Mouse (Mus musculus): Measurements from ENCODE around the gene Mapt.

The Mapt gene

GRCm38 (mm10) chr11:104363823-104364600 is 132.8 kb downstream of the Mapt start:
- DNase-seq (ENCODE audit: extremely low read depth, insufficient read length, low spot score) = no peak

DNA sequence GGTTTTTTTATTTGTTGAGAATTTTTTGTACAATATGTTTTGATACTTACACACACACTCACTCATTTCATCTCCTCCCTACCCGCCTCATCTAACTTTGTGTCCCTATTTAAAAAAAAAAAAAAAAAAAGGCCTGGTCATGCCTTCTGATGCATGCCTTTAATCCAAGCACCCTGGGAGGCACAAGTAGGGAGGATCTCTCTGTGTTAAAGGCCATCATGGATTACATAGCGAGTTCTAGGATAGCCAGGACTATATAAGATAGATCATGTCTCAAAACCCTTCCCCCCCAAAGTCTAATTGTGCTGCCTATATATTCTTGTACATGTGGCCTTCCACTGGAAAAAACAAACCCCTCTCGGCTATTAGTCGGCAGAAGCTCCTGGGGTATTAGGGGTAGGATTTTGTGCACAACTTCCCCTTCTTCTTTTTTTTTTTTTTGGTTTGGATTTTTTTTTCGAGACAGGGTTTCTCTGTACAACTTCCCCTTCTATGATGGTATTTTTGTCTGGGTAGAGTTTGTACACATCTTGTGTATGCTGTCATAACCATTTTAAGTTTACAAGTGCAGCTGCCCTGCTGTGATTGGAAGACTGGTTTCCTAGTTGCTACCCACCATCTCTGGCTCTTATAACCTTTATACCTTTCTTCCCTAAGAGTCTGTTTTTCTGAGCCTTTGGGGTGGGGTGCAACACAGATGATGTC is 136.4 kb downstream of the Mapt start:
- DNase-seq (ENCODE audit: extremely low read depth, insufficient read length, low spot score) = no peak

DNA sequence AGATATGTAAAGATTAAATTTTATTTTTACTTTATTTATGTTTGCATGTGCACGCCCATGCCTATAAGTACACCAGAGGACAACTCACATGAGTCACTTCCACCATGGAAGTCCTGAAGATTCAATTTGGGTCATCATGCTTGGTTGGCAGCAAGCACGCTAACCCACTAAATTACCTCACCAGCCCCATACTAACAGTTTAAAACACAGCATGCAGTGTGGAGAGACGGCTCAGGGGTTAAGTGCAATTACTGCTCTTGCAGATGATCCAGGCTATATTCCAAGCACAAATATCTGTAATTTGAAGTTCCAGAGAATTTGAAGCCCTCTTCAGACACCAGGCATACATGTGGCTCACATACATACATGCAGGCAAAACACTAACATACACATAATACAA is 145.1 kb downstream of the Mapt start:
- no peak for DNase-seq (ENCODE audit: extremely low read depth, insufficient read length, low spot score)

- no peak for DNase-seq (ENCODE audit: extremely low read depth, insufficient read length, low spot score)
These were observed 148.4 kb downstream of the Mapt start for GRCm38 (mm10) chr11:104379635-104380034.
